ENCODE assay signal across 25 mouse cellular contexts in genomic region chr16:35766366-35766765, GRCm38 (mm10).
"Had no signal": no experiment of that assay in that cellular context is flagged by ENCODE, and none has a peak within 500 bp of the region (broad histone marks: within the 10 kb centered on the region; RNA-seq: fewer than 3 reads in every experiment).

No protein-coding gene starts in this region.

- H3K9ac ChIP-seq: heart, embryonic 13.5 days; heart, embryonic 15.5 days; hindbrain, embryonic 13.5 days; hindbrain, embryonic 15.5 days; kidney, embryonic 15.5 days; limb, embryonic 13.5 days; limb, embryonic 15.5 days; liver, embryonic 14.5 days had no signal

- H3K36me3 ChIP-seq: heart, embryonic 13.5 days; heart, embryonic 15.5 days; hindbrain, embryonic 13.5 days; hindbrain, embryonic 15.5 days; kidney, embryonic 15.5 days; limb, embryonic 13.5 days; limb, embryonic 15.5 days had no signal

- ATAC-seq: hindbrain, postnatal 0 days; intestine, embryonic 16.5 days had no signal

- H3K4me2 ChIP-seq: heart, embryonic 11.5 days; heart, embryonic 15.5 days; hindbrain, embryonic 13.5 days; hindbrain, embryonic 15.5 days; kidney, embryonic 15.5 days; limb, embryonic 13.5 days; limb, embryonic 15.5 days had no signal

- H3K9me3 ChIP-seq: heart, embryonic 13.5 days; heart, embryonic 15.5 days; hindbrain, embryonic 13.5 days; hindbrain, embryonic 15.5 days; kidney, embryonic 15.5 days; limb, embryonic 13.5 days; limb, embryonic 15.5 days had no signal

- DNase-seq: gastrocnemius, postnatal 14 days; gastrocnemius, postnatal 36 days; heart, adult 18-20 months; heart, postnatal 14 days; heart, postnatal 36 days; kidney, adult 11 months; kidney, adult 2 months; kidney, adult 9 months; kidney, postnatal 14 days; kidney, postnatal 36 days; layer of hippocampus, adult 9-11 months; layer of hippocampus, postnatal 36 days; left cerebral cortex, postnatal 4 days had no signal

- H3K27me3 ChIP-seq: heart, embryonic 13.5 days; heart, embryonic 15.5 days; hindbrain, embryonic 13.5 days; hindbrain, embryonic 15.5 days; kidney, embryonic 15.5 days; limb, embryonic 13.5 days; limb, embryonic 15.5 days had no signal

- H3K27ac ChIP-seq: heart, embryonic 13.5 days; heart, embryonic 15.5 days; hindbrain, embryonic 13.5 days; hindbrain, embryonic 15.5 days; hindbrain, postnatal 0 days; kidney, embryonic 15.5 days; kidney, postnatal 0 days; limb, embryonic 13.5 days; limb, embryonic 15.5 days; liver, embryonic 14.5 days had no signal

- H3K4me3 ChIP-seq: heart, embryonic 13.5 days; heart, embryonic 15.5 days; hindbrain, embryonic 13.5 days; hindbrain, embryonic 15.5 days; kidney, embryonic 15.5 days; limb, embryonic 13.5 days; limb, embryonic 15.5 days had no signal
